Mouse (Mus musculus) stomach, embryonic 16.5 days (tissue): ENCODE results near the gene Gm20517. TPM values are rescaled to one million over a fixed set of nuclear protein-coding genes. Genes with fewer than 3 reads are reported as not detected.

ENCODE experiments used
- ATAC-seq: fragments of 200-750 bp; cut with Nextera tagmentation; 2 replicates; pipeline ENCODE4 v1.8.0; 2017; ENCODE audit warnings: moderate number of reproducible peaks, moderate TSS enrichment; ENCODE audit not compliant: insufficient read depth, low FRiP score
- H3K27ac ChIP-seq: fragments of 300-500 bp; sonication (generic); 2 replicates; pipeline ENCODE4 v1.5.1; 2014; ENCODE audit warnings: low read length
- H3K27me3 ChIP-seq: fragments of 300-500 bp; sonication (generic); 2 replicates; pipeline ENCODE4 v1.6.1; 2014; ENCODE audit warnings: low read length, control low read depth, mixed read lengths; ENCODE audit not compliant: control insufficient read depth, insufficient read depth
- H3K36me3 ChIP-seq: fragments of 300-500 bp; sonication (generic); 2 replicates; pipeline ENCODE4 v1.6.1; 2014; ENCODE audit warnings: low read length; ENCODE audit not compliant: control insufficient read depth, insufficient read depth
- H3K4me1 ChIP-seq: fragments of 300-500 bp; sonication (generic); 2 replicates; pipeline ENCODE4 v1.6.1; 2014; ENCODE audit warnings: low read length, control low read depth, mixed read lengths; ENCODE audit not compliant: control insufficient read depth, insufficient read depth
- H3K4me2 ChIP-seq: fragments of 300-500 bp; sonication (generic); 2 replicates; pipeline ENCODE4 v1.6.1; 2014; ENCODE audit warnings: low read depth, low read length, mixed read lengths
- H3K4me3 ChIP-seq: fragments of 300-500 bp; sonication (generic); replicated peaks from 2 replicates; pipeline ENCODE4 v1.5.1; 2014; ENCODE audit warnings: mild to moderate bottlenecking, low read length
- H3K9ac ChIP-seq: fragments of 300-500 bp; sonication (generic); 2 replicates; pipeline ENCODE4 v1.6.1; 2014; ENCODE audit warnings: low read length
- H3K9me3 ChIP-seq: fragments of 300-500 bp; sonication (generic); replicated peaks from 2 replicates; pipeline ENCODE4 v1.6.1; 2016; ENCODE audit warnings: low read length, control low read depth; ENCODE audit not compliant: control insufficient read depth
- WGBS: fragments of 180-500 bp; shearing (Covaris S2); extraction: QIAGEN DNeasy Blood & Tissue Kit; methylation state at CpG from one replicate; pipeline ENCODE4 v1.1.7; 2014; 5-methylcytosine and 5-hydroxymethylcytosine counted together
- polyA plus RNA-seq: library from polyadenylated mRNA; unstranded; fragments of >200 nt; fragmentation: Nextera tagmentation; extraction: Ambion mirVana; gene quantifications from 2 replicates; pipeline ENCODE4 v1.2.1, GENCODE M21; 2015

The Gm20517 gene
- polyA plus RNA-seq, 1 experiment from 2014 or later: 0.89 TPM

GRCm38 (mm10) chr17:47574028-47574427 lies 37.4 kb upstream of the Gm20517 start:
- Histone ChIP-seq H3K9ac (no peak overlapping the region), H3K9me3 (no peaks in the 10 kb centered on the region), H3K4me1 (no peaks in the 10 kb centered on the region), H3K27ac (no peak overlapping the region), H3K36me3 (no peaks in the 10 kb centered on the region), H3K4me3 (no peak overlapping the region), H3K27me3 (no peaks in the 10 kb centered on the region), H3K4me2 (no peak overlapping the region)
- 68% methylated on average over 8 of the region's 8 CpGs for WGBS
- ATAC-seq: no peak

- 64% methylated on average over 11 of the region's 11 CpGs for WGBS
- Histone ChIP-seq H3K27me3 (no peaks in the 10 kb centered on the region), H3K36me3 (no peaks in the 10 kb centered on the region), H3K4me1 (no peaks in the 10 kb centered on the region), H3K4me3 (no peak overlapping the region), H3K27ac (no peak overlapping the region), H3K4me2 (no peak overlapping the region), H3K9me3 (no peaks in the 10 kb centered on the region), H3K9ac (no peak overlapping the region)
- ATAC-seq: no peak
These were observed 36.6 kb upstream of the Gm20517 start for GRCm38 (mm10) chr17:47574830-47575229.

GRCm38 (mm10) chr17:47578655-47579054 lies 32.7 kb upstream of the Gm20517 start:
- H3K27me3 ChIP-seq: no peaks in the 10 kb centered on the region
- H3K4me2 ChIP-seq: no peak overlapping the region
- no peak overlapping the region for H3K9ac ChIP-seq
- no peak overlapping the region for H3K4me3 ChIP-seq
- ATAC-seq: no peak
- 76% methylated on average over 6 of the region's 6 CpGs for WGBS
- no peaks in the 10 kb centered on the region for H3K36me3 ChIP-seq
- no peaks in the 10 kb centered on the region for H3K9me3 ChIP-seq
- H3K27ac ChIP-seq: no peak overlapping the region
- H3K4me1 ChIP-seq: no peaks in the 10 kb centered on the region

- no peaks in the 10 kb centered on the region for H3K27me3 ChIP-seq
- WGBS: 87% methylated on average over 4 of the region's 4 CpGs
- no peak overlapping the region for H3K9ac ChIP-seq
- H3K4me2 ChIP-seq: no peak overlapping the region
- H3K4me1 ChIP-seq: no peaks in the 10 kb centered on the region
- H3K9me3 ChIP-seq: no peaks in the 10 kb centered on the region
- H3K36me3 ChIP-seq: no peaks in the 10 kb centered on the region
- H3K4me3 ChIP-seq: no peak overlapping the region
- H3K27ac ChIP-seq: no peak overlapping the region
- ATAC-seq: no peak
These were observed 30.4 kb upstream of the Gm20517 start for GRCm38 (mm10) chr17:47580962-47581361.

- no peak for ATAC-seq
- WGBS: 84% methylated on average over 8 of the region's 8 CpGs
These were observed 22.9 kb upstream of the Gm20517 start for GRCm38 (mm10) chr17:47588517-47588916.

GRCm38 (mm10) chr17:47591073-47591472 lies 20.3 kb upstream of the Gm20517 start:
- Histone ChIP-seq H3K36me3 (no peaks in the 10 kb centered on the region), H3K9ac (no peak overlapping the region), H3K4me3 (no peak overlapping the region), H3K27ac (no peak overlapping the region), H3K4me1 (peaks cover 13% of the 10 kb centered on the region), H3K27me3 (no peaks in the 10 kb centered on the region), H3K9me3 (no peaks in the 10 kb centered on the region), H3K4me2 (no peak overlapping the region)
- WGBS: 71% methylated on average over 3 of the region's 3 CpGs
- no peak for ATAC-seq

More at GRCm38 (mm10) chr17:47588517-47588916, 22.9 kb upstream of the Gm20517 start:
- Histone ChIP-seq H3K36me3 (no peaks in the 10 kb centered on the region), H3K4me1 (peaks cover 6% of the 10 kb centered on the region; the same call in 1 of the 2 replicates), H3K9me3 (no peaks in the 10 kb centered on the region), H3K4me3 (no peak overlapping the region), H3K9ac (no peak overlapping the region), H3K27ac (no peak overlapping the region), H3K27me3 (no peaks in the 10 kb centered on the region), H3K4me2 (no peak overlapping the region)

GRCm38 (mm10) chr17:47593215-47593853 lies 18.1 kb upstream of the Gm20517 start:
- Histone ChIP-seq H3K27me3 (no peaks in the 10 kb centered on the region), H3K4me3 (peak overlapping the region; percentile 81), H3K9me3 (no peaks in the 10 kb centered on the region), H3K4me2 (peak overlapping the region; percentile 74), H3K27ac (peak overlapping the region; percentile 99), H3K4me1 (peaks cover 33% of the 10 kb centered on the region), H3K9ac (peak overlapping the region; percentile 85), H3K36me3 (peaks cover 7% of the 10 kb centered on the region; the same call in 1 of the 2 replicates)
- under 1% methylated on average over 63 of the region's 63 CpGs for WGBS
- peak; percentile 89 for ATAC-seq

GRCm38 (mm10) chr17:47593854-47594182 lies 17.6 kb upstream of the Gm20517 start:
- H3K27me3 ChIP-seq: no peaks in the 10 kb centered on the region
- peak overlapping the region; percentile 99 for H3K27ac ChIP-seq
- H3K36me3 ChIP-seq: peaks cover 11% of the 10 kb centered on the region; the same call in 1 of the 2 replicates
- H3K4me1 ChIP-seq: peaks cover 38% of the 10 kb centered on the region
- peak overlapping the region; percentile 81 for H3K4me3 ChIP-seq
- H3K4me2 ChIP-seq: peak overlapping the region; percentile 74
- WGBS: under 1% methylated on average over 13 of the region's 13 CpGs
- no peaks in the 10 kb centered on the region for H3K9me3 ChIP-seq
- H3K9ac ChIP-seq: peak overlapping the region; percentile 85
- no peak for ATAC-seq

- H3K36me3 ChIP-seq: peaks cover 11% of the 10 kb centered on the region; the same call in 1 of the 2 replicates
- H3K27me3 ChIP-seq: no peaks in the 10 kb centered on the region
- H3K9me3 ChIP-seq: no peaks in the 10 kb centered on the region
- peak overlapping the region; percentile 74 for H3K4me2 ChIP-seq
- WGBS: under 1% methylated on average over 43 of the region's 43 CpGs
- peak overlapping the region; percentile 99 for H3K27ac ChIP-seq
- peaks cover 38% of the 10 kb centered on the region for H3K4me1 ChIP-seq
- ATAC-seq: no peak
- peak overlapping the region; percentile 81 for H3K4me3 ChIP-seq
- peak overlapping the region; percentile 85 for H3K9ac ChIP-seq
These were observed 17.0 kb upstream of the Gm20517 start for GRCm38 (mm10) chr17:47594183-47594968.
